Mouse (Mus musculus): ENCODE data around the gene Depdc5.
"Not testable (repeated sequence)": the region's sequence is repeated elsewhere in the genome, so short reads cannot be mapped to it uniquely, and the experiment has no call there.

- not testable (repeated sequence) for TF ChIP-seq POLR2A (IDR thresholded peaks at IDR 0.05; ENCODE audit: low read depth, low read length); ETS1 (conservative IDR thresholded peaks at IDR 0.05; ENCODE audit: low read depth, low read length); NELFE (IDR thresholded peaks at IDR 0.05; ENCODE audit: low read depth, low read length); SIN3A (IDR thresholded peaks at IDR 0.05; ENCODE audit: low read length); MAZ (IDR thresholded peaks at IDR 0.05; ENCODE audit: low read depth, low read length); ZC3H11A (IDR thresholded peaks at IDR 0.05; ENCODE audit: low read depth, low read length); BHLHE40 (IDR thresholded peaks at IDR 0.05; ENCODE audit: low read depth, low read length); TCF12 (IDR thresholded peaks at IDR 0.05; ENCODE audit: low read depth, low read length); KAT2A (IDR thresholded peaks at IDR 0.05; ENCODE audit: insufficient replicate concordance, low read length); CTCF (conservative IDR thresholded peaks at IDR 0.05 in 1 of 2, IDR thresholded peaks at IDR 0.05 in 1 of 2; ENCODE audit: low read depth in 2 of 2, low read length in 2 of 2); MXI1 (IDR thresholded peaks at IDR 0.05; ENCODE audit: low read depth, low read length); MAX (IDR thresholded peaks at IDR 0.05; ENCODE audit: low read length); JUN (IDR thresholded peaks at IDR 0.05; ENCODE audit: insufficient read depth, low read depth, low read length)
- 0 out of 2 replicates have a peak, but pooled peaks have one; percentile 55 for TF ChIP-seq TBP (conservative IDR thresholded peaks at IDR 0.05; ENCODE audit: low read depth, low read length)
These were observed 8.2 kb upstream of the Depdc5 start for GRCm38 (mm10) chr5:32855274-32855673.
